8 mouse cellular contexts compared by ENCODE assay signal in the genomic region with DNA sequence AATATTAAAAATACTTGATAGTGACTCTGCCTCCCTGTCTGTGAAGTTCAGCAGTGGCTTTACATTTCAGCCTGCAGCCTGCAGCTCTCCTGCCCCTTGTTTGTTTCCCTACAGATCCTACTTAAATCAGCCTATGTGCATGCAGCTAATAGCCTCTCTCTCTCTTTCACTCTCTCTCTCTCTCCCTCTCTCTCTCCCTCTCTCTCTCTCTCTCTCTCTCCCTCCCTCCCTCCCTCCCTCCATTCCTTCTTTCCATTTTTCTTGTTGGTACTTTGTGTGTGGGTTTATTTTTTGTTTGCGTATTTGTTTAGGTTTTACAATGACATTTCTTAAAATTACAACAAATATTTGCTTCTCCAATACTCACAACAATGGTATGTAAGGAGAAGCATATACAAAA. TPM values are rescaled to one million over a fixed set of nuclear protein-coding genes. Genes with fewer than 3 reads are reported as not detected.
DNase-seq lines count a peak whose midpoint lies in the region; ATAC-seq lines count a peak whose summit lies in the region.

TSS of gene Lrrn3 (minus strand) at position 101 of the 400 bp plus-strand sequence.

- H3K4me2 ChIP-seq in forebrain, embryonic 12.5 days: peak within 1 kb of the TSS; percentile 64
- peak within 1 kb of the TSS; percentile 56 for H3K4me2 ChIP-seq in limb, embryonic 11.5 days (ENCODE audit: low read depth, severe bottlenecking)

- ATAC-seq in CD4-positive, CD25-positive, alpha-beta regulatory T cell, adult 4 months: peak; percentile 25
- no peak for ATAC-seq in forebrain, embryonic 12.5 days (ENCODE audit: low FRiP score)
- no peak for ATAC-seq in limb, embryonic 11.5 days (ENCODE audit: insufficient number of reproducible peaks, low FRiP score, low TSS enrichment, low read depth)

- H3K9me3 ChIP-seq in heart, embryonic 10.5 days: no peaks in the 10 kb centered on the region
- H3K9me3 ChIP-seq in forebrain, embryonic 12.5 days: no peaks in the 10 kb centered on the region
- no peaks in the 10 kb centered on the region for H3K9me3 ChIP-seq in limb, embryonic 11.5 days (ENCODE audit: control insufficient read depth, low read length)

- H3K27ac ChIP-seq in heart, embryonic 10.5 days: peak within 1 kb of the TSS; percentile 47; the same call in 1 of the 2 replicates
- peak within 1 kb of the TSS; percentile 85 for H3K27ac ChIP-seq in forebrain, embryonic 12.5 days
- H3K27ac ChIP-seq in limb, embryonic 11.5 days (replicated peaks; ENCODE audit: low read depth, low read length): no peak within 1 kb of the TSS

- peak within 1 kb of the TSS; percentile 76 for H3K9ac ChIP-seq in forebrain, embryonic 12.5 days
- no peak within 1 kb of the TSS for H3K9ac ChIP-seq in limb, embryonic 11.5 days (ENCODE audit: low read length)

- WGBS in heart, embryonic 10.5 days: 95% methylated on average over 1 of the region's 1 CpGs
- 100% methylated on average over 1 of the region's 1 CpGs for WGBS in forebrain, embryonic 12.5 days
- 96% methylated on average over 1 of the region's 1 CpGs for WGBS in limb, embryonic 11.5 days

- H3K4me3 ChIP-seq in heart, embryonic 10.5 days: peak within 1 kb of the TSS; percentile 53
- peak within 1 kb of the TSS; percentile 50 for H3K4me3 ChIP-seq in forebrain, embryonic 12.5 days (replicated peaks)
- peak within 1 kb of the TSS; percentile 7 for H3K4me3 ChIP-seq in limb, embryonic 11.5 days (ENCODE audit: low read depth, low read length)

- no peak for DNase-seq in heart, embryonic 10.5 days (ENCODE audit: low spot score)
- DNase-seq in heart, adult 11 months: no peak
- no peak for DNase-seq in limb, embryonic 11.5 days (ENCODE audit: low spot score)
- DNase-seq in right cerebral cortex, postnatal 36 days (ENCODE audit: low spot score in 2 of 2): no peak
- DNase-seq in kidney, adult 18-20 months: no peak
- DNase-seq in urinary bladder, adult 18-20 months (ENCODE audit: low spot score in 2 of 2): no peak

- H3K36me3 ChIP-seq in heart, embryonic 10.5 days: no peaks in the 10 kb centered on the region
- no peaks in the 10 kb centered on the region for H3K36me3 ChIP-seq in forebrain, embryonic 12.5 days (replicated peaks)
- H3K36me3 ChIP-seq in limb, embryonic 11.5 days (ENCODE audit: control insufficient read depth, insufficient read depth, low read length): no peaks in the 10 kb centered on the region

- H3K4me1 ChIP-seq in heart, embryonic 10.5 days: no peaks in the 10 kb centered on the region
- H3K4me1 ChIP-seq in forebrain, embryonic 12.5 days: peaks cover 24% of the 10 kb centered on the region
- peaks cover 14% of the 10 kb centered on the region for H3K4me1 ChIP-seq in limb, embryonic 11.5 days (ENCODE audit: control insufficient read depth, insufficient read depth, low read length)

- no peaks in the 10 kb centered on the region for H3K27me3 ChIP-seq in heart, embryonic 10.5 days (ENCODE audit: insufficient read depth, poor library complexity, severe bottlenecking)
- no peaks in the 10 kb centered on the region for H3K27me3 ChIP-seq in forebrain, embryonic 12.5 days
- no peaks in the 10 kb centered on the region for H3K27me3 ChIP-seq in limb, embryonic 11.5 days (ENCODE audit: control insufficient read depth, insufficient read depth, low read length)

RNA-seq across cellular contexts. Expression of gene Lrrn3, which starts in this region (rescaled TPM):
- 3.8 and 4.2 TPM in 2 replicates for polyA plus RNA-seq in heart, embryonic 10.5 days (2016; fragmentation: Nextera tagmentation; extraction: Ambion mirVana)
- 1 to 10 TPM; 4.1 to 4.6 TPM for polyA plus RNA-seq in CD4-positive, CD25-positive, alpha-beta regulatory T cell, adult 4 months (2017; shearing (Covaris generic))
- polyA plus RNA-seq in forebrain, embryonic 12.5 days (2016; fragmentation: Nextera tagmentation; extraction: Ambion mirVana): 37.1 and 40.1 TPM in 2 replicates
- 6.4 and 7.4 TPM in 2 replicates for polyA plus RNA-seq in limb, embryonic 11.5 days (2014; fragmentation: Nextera tagmentation; extraction: Ambion mirVana)
